ENCODE assay signal across 20 mouse cellular contexts in the genomic region with DNA sequence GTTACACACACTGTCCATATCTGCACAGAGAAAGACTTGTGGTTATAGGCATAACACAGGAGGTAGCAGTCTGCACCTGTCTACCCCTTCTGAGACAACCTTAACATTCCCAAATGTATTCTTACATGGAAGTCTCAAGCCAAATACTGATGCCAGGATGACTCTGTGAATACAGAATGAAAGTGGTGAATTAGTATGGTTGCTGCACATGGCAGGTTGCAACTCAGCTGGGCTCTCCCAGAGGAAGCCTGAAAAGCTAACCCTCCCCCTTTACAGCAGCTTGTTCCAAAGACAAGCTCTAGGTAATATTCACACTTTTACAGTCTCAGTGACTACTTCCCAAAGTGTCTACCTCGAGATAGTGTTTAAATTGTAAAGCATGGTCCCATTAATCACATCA.
A peak's percentile ranks its signal among the peaks of the same experiment; 100 is the strongest.
DNase-seq lines count a peak whose midpoint lies in the region; ATAC-seq and TF ChIP-seq lines count a peak whose summit lies in the region.
"Had no signal": no experiment of that assay in that cellular context is flagged by ENCODE, and none has a peak within 500 bp of the region (broad histone marks: within the 10 kb centered on the region; RNA-seq: fewer than 3 reads in every experiment).

No protein-coding gene starts in this region.

- no peaks in the 10 kb centered on the region for H3K36me3 ChIP-seq in hindbrain, postnatal 0 days (ENCODE audit: insufficient read depth, low read length)
- no peaks in the 10 kb centered on the region for H3K36me3 ChIP-seq in hindbrain, embryonic 12.5 days
- H3K36me3 ChIP-seq: embryonic facial prominence, embryonic 12.5 days; heart, embryonic 15.5 days; hindbrain, embryonic 15.5 days had no signal

- TF ChIP-seq CTCF in hindbrain, postnatal 0 days (IDR thresholded peaks at IDR 0.05; ENCODE audit: low read depth), result no peak

- no peaks in the 10 kb centered on the region for H3K4me1 ChIP-seq in hindbrain, postnatal 0 days (ENCODE audit: insufficient read depth, low read length)
- no peaks in the 10 kb centered on the region for H3K4me1 ChIP-seq in hindbrain, embryonic 12.5 days
- H3K4me1 ChIP-seq: embryonic facial prominence, embryonic 12.5 days; heart, embryonic 15.5 days; hindbrain, embryonic 15.5 days had no signal

- H3K27ac ChIP-seq in hindbrain, postnatal 0 days, result no peak overlapping the region; the same call in 1 of the 2 replicates
- no peak overlapping the region for H3K27ac ChIP-seq in hindbrain, embryonic 12.5 days
- H3K27ac ChIP-seq: embryonic facial prominence, embryonic 12.5 days; heart, adult 2 months; heart, embryonic 15.5 days; hindbrain, embryonic 15.5 days had no signal

- H3K27me3 ChIP-seq in hindbrain, postnatal 0 days (ENCODE audit: insufficient read depth, low read length), result no peaks in the 10 kb centered on the region
- no peaks in the 10 kb centered on the region for H3K27me3 ChIP-seq in hindbrain, embryonic 12.5 days
- H3K27me3 ChIP-seq: CH12.LX; embryonic facial prominence, embryonic 12.5 days; heart, embryonic 15.5 days; hindbrain, embryonic 15.5 days; Patski had no signal

- H3K9me3 ChIP-seq in hindbrain, postnatal 0 days (ENCODE audit: low read length), result no peaks in the 10 kb centered on the region
- no peaks in the 10 kb centered on the region for H3K9me3 ChIP-seq in hindbrain, embryonic 12.5 days (replicated peaks)
- H3K9me3 ChIP-seq: embryonic facial prominence, embryonic 12.5 days; heart, embryonic 15.5 days; hindbrain, embryonic 15.5 days had no signal

- peak; percentile 56; the same call in 1 of the 2 replicates for ATAC-seq in hindbrain, postnatal 0 days
- ATAC-seq in hindbrain, embryonic 12.5 days (ENCODE audit: low FRiP score), result no peak
- ATAC-seq: activated CD4-positive, CD25-positive, alpha-beta regulatory T cell, adult 4 months; forebrain, postnatal 0 days; Patski had no signal

- H3K4me2 ChIP-seq in hindbrain, postnatal 0 days (ENCODE audit: low read depth, low read length), result no peak overlapping the region
- no peak overlapping the region for H3K4me2 ChIP-seq in hindbrain, embryonic 12.5 days (replicated peaks)
- H3K4me2 ChIP-seq: embryonic facial prominence, embryonic 12.5 days; heart, embryonic 11.5 days; heart, embryonic 15.5 days; hindbrain, embryonic 15.5 days had no signal

- peak; percentile 54 for DNase-seq in hindbrain, postnatal 0 days (ENCODE audit: low spot score)
- peak; percentile 4 for DNase-seq in cerebellum, adult 11 months
- DNase-seq in cerebellum, adult 9-10 months, result peak; percentile 52
- peak; percentile 39 to 58 for DNase-seq in cerebellum, postnatal 25 days
- DNase-seq in urinary bladder, postnatal 14 days (ENCODE audit: low spot score), result no peak
- no peak for DNase-seq in right cerebral cortex, postnatal 36 days (ENCODE audit: low spot score in 2 of 2)
- DNase-seq: adrenal gland, postnatal 14 days; forebrain, postnatal 0 days; gastrocnemius, postnatal 14 days; heart, adult 2 months; heart, postnatal 14 days; kidney, adult 18-20 months had no signal

- WGBS in hindbrain, postnatal 0 days, result 26% methylated on average over 1 of the region's 1 CpGs
- WGBS in hindbrain, embryonic 12.5 days, result 29% methylated on average over 1 of the region's 1 CpGs

- H3K4me3 ChIP-seq in hindbrain, postnatal 0 days (ENCODE audit: low read length), result no peak overlapping the region
- no peak overlapping the region for H3K4me3 ChIP-seq in hindbrain, embryonic 12.5 days
- H3K4me3 ChIP-seq: embryonic facial prominence, embryonic 12.5 days; heart, adult 2 months; heart, embryonic 15.5 days; hindbrain, embryonic 15.5 days had no signal

- no peak overlapping the region for H3K9ac ChIP-seq in hindbrain, postnatal 0 days (replicated peaks; ENCODE audit: low read length)
- H3K9ac ChIP-seq in hindbrain, embryonic 12.5 days, result no peak overlapping the region
- H3K9ac ChIP-seq: embryonic facial prominence, embryonic 12.5 days; forebrain, postnatal 0 days; heart, embryonic 15.5 days; hindbrain, embryonic 15.5 days had no signal

Comparison
In these comparisons a context has a peak if more than half of its experiments do, and no peak if none do; other contexts are left out.
1. DNase-seq: peak in hindbrain, postnatal 0 days (single experiment), cerebellum, adult 11 months (single experiment), cerebellum, adult 9-10 months (single experiment) and cerebellum, postnatal 25 days (2 of 2); none in urinary bladder, postnatal 14 days (single experiment) and right cerebral cortex, postnatal 36 days (0 of 2).